Comparison of ENCODE assay signal across 8 mouse cellular contexts in genomic region chr7:45053931-45054510, GRCm38 (mm10). TPM values are rescaled to one million over a fixed set of nuclear protein-coding genes. Genes with fewer than 3 reads are reported as not detected.
DNase-seq lines count a peak whose midpoint lies in the region; ATAC-seq lines count a peak whose summit lies in the region.

No protein-coding gene starts in this region.

- peaks cover 32% of the 10 kb centered on the region for H3K4me1 ChIP-seq in hindbrain, embryonic 15.5 days (replicated peaks)

- peak overlapping the region; percentile 88 for H3K9ac ChIP-seq in hindbrain, embryonic 15.5 days

- ATAC-seq in hindbrain, embryonic 15.5 days (ENCODE audit: low FRiP score, low read depth) = peak; percentile 92

- peaks cover 11% of the 10 kb centered on the region; the same call in 1 of the 2 replicates for H3K36me3 ChIP-seq in hindbrain, embryonic 15.5 days
- peaks cover 7% of the 10 kb centered on the region; the same call in 1 of the 2 replicates for H3K36me3 ChIP-seq in macrophage (ENCODE audit: inconsistent target)

- H3K27me3 ChIP-seq in hindbrain, embryonic 15.5 days = no peaks in the 10 kb centered on the region

- peak overlapping the region; percentile 82 for H3K4me2 ChIP-seq in hindbrain, embryonic 15.5 days

- H3K27ac ChIP-seq in hindbrain, embryonic 15.5 days (replicated peaks) = peak overlapping the region; percentile 97
- peak overlapping the region; percentile 93 for H3K27ac ChIP-seq in macrophage

- peak; percentile 100 for DNase-seq in R1 (ENCODE audit: low read depth, low spot score)
- DNase-seq in cerebellum, postnatal 25 days = peak; percentile 90 to 93
- DNase-seq in frontal cortex, postnatal 25 days (ENCODE audit: low spot score in 2 of 2) = peak; percentile 72 to 78
- DNase-seq in left cerebral cortex, adult 18-20 months (ENCODE audit: low spot score in 2 of 2) = peak; percentile 84 to 89
- DNase-seq in right cerebral cortex, adult 18-20 months = peak; percentile 96
- DNase-seq in urinary bladder, postnatal 10 days (ENCODE audit: low spot score) = peak; percentile 74

- H3K79me2 ChIP-seq in macrophage (ENCODE audit: inconsistent target) = peaks cover 39% of the 10 kb centered on the region

- no peaks in the 10 kb centered on the region for H3K9me3 ChIP-seq in hindbrain, embryonic 15.5 days

- peak overlapping the region; percentile 93 for H3K4me3 ChIP-seq in hindbrain, embryonic 15.5 days
- peak overlapping the region; percentile 39 for H3K4me3 ChIP-seq in macrophage (ENCODE audit: inconsistent target)

- WGBS in hindbrain, embryonic 15.5 days = 1% methylated on average over 33 of the region's 33 CpGs
- WGBS in macrophage (ENCODE audit: missing documents) = 1% methylated on average over 21 of the region's 33 CpGs

RNA-seq across cellular contexts. Expression of gene Prr12, which starts 1.3 kb away (rescaled TPM):
- polyA plus RNA-seq in hindbrain, embryonic 15.5 days (2015; fragmentation: Nextera tagmentation; extraction: Ambion mirVana) = 14.6 and 15.3 TPM in 2 replicates
- 10 to 100 TPM; 63.3 to 67.5 TPM for total RNA-seq in left cerebral cortex, adult 18-20 months (2021)
- 10 to 100 TPM in 19 of 26 experiments, 1 to 10 TPM in 7; 1.9 to 50.5 (median 23.9) TPM for total RNA-seq in macrophage (2018; cell fraction: chromatin; rRNA removed)
- total RNA-seq in macrophage (2018; cell fraction: cytosol; rRNA removed) = 10 to 100 TPM in 25 of 26 experiments, 1 to 10 TPM in 1; 6.0 to 41.7 (median 31.2) TPM
- 10 to 100 TPM in 23 of 26 experiments, 1 to 10 TPM in 3; 7.2 to 48.0 (median 28.5) TPM for total RNA-seq in macrophage (2018; cell fraction: nucleus; rRNA removed)
- 15.5 to 17.7 TPM (median 17.1 TPM) in 3 replicates for polyA plus RNA-seq in macrophage (2018)

RNA-seq across cellular contexts. Expression of gene Nosip, which starts 8.2 kb away (rescaled TPM):
- 63.9 and 69.8 TPM in 2 replicates for polyA plus RNA-seq in hindbrain, embryonic 15.5 days (2015; fragmentation: Nextera tagmentation; extraction: Ambion mirVana)
- total RNA-seq in left cerebral cortex, adult 18-20 months (2021) = 10 to 100 TPM; 51.9 to 59.7 TPM
- total RNA-seq in macrophage (2018; cell fraction: chromatin; rRNA removed) = 10 to 100 TPM in 24 of 26 experiments, 1 to 10 TPM in 2; 8.2 to 90.2 (median 41.6) TPM
- total RNA-seq in macrophage (2018; cell fraction: cytosol; rRNA removed) = 10 to 100 TPM; 28.7 to 66.0 (median 56.2) TPM
- 10 to 100 TPM in 25 of 26 experiments, 1 to 10 TPM in 1; 9.9 to 57.6 (median 28.2) TPM for total RNA-seq in macrophage (2018; cell fraction: nucleus; rRNA removed)
- polyA plus RNA-seq in macrophage (2018) = 40.1 to 50.7 TPM (median 45.7 TPM) in 3 replicates

RNA-seq across cellular contexts. Expression of gene Prrg2, which starts 8.5 kb away (rescaled TPM):
- polyA plus RNA-seq in hindbrain, embryonic 15.5 days (2015; fragmentation: Nextera tagmentation; extraction: Ambion mirVana) = 13.6 and 16.3 TPM in 2 replicates
- 1 to 10 TPM; 6.2 to 9.2 TPM for total RNA-seq in left cerebral cortex, adult 18-20 months (2021)
- 10 to 100 TPM; 14.8 to 59.6 (median 39.2) TPM for total RNA-seq in macrophage (2018; cell fraction: chromatin; rRNA removed)
- total RNA-seq in macrophage (2018; cell fraction: cytosol; rRNA removed) = 10 to 100 TPM; 22.0 to 50.5 (median 33.5) TPM
- total RNA-seq in macrophage (2018; cell fraction: nucleus; rRNA removed) = 10 to 100 TPM; 16.0 to 74.9 (median 54.3) TPM
- polyA plus RNA-seq in macrophage (2018) = 19.0 to 31.7 TPM (median 28.6 TPM) in 3 replicates

RNA-seq across cellular contexts. Expression of gene Rras, which starts 36.3 kb away (rescaled TPM):
- polyA plus RNA-seq in hindbrain, embryonic 15.5 days (2015; fragmentation: Nextera tagmentation; extraction: Ambion mirVana) = 15.5 and 16.0 TPM in 2 replicates
- total RNA-seq in left cerebral cortex, adult 18-20 months (2021) = 10 to 100 TPM; 10.0 to 14.5 TPM
- 10 to 100 TPM in 3 of 26 experiments, 1 to 10 TPM in 23; 1.9 to 15.2 (median 5.3) TPM for total RNA-seq in macrophage (2018; cell fraction: chromatin; rRNA removed)
- 10 to 100 TPM; 32.0 to 64.9 (median 52.1) TPM for total RNA-seq in macrophage (2018; cell fraction: cytosol; rRNA removed)
- 10 to 100 TPM in 24 of 26 experiments, 1 to 10 TPM in 2; 7.1 to 46.1 (median 22.2) TPM for total RNA-seq in macrophage (2018; cell fraction: nucleus; rRNA removed)
- 23.5 to 51.8 TPM (median 29.9 TPM) in 3 replicates for polyA plus RNA-seq in macrophage (2018)

RNA-seq across cellular contexts. Expression of gene Scaf1, which starts 37.9 kb away (rescaled TPM):
- 49.8 and 56.5 TPM in 2 replicates for polyA plus RNA-seq in hindbrain, embryonic 15.5 days (2015; fragmentation: Nextera tagmentation; extraction: Ambion mirVana)
- total RNA-seq in left cerebral cortex, adult 18-20 months (2021) = 100 to 1,000 TPM; 159 to 163 TPM
- total RNA-seq in macrophage (2018; cell fraction: chromatin; rRNA removed) = 100 to 1,000 TPM in 17 of 26 experiments, 10 to 100 TPM in 9; 58.1 to 193 (median 118) TPM
- 10 to 100 TPM; 33.8 to 57.6 (median 44.3) TPM for total RNA-seq in macrophage (2018; cell fraction: cytosol; rRNA removed)
- total RNA-seq in macrophage (2018; cell fraction: nucleus; rRNA removed) = 100 to 1,000 TPM in 3 of 26 experiments, 10 to 100 TPM in 23; 54.8 to 113 (median 75.3) TPM
- 32.6 to 36.9 TPM (median 32.9 TPM) in 3 replicates for polyA plus RNA-seq in macrophage (2018)

Comparison
In these comparisons a context has a peak if more than half of its experiments do, and no peak if none do; other contexts are left out.
1. Peak in every context shown above with its lines: DNase-seq, ATAC-seq, H3K4me3 ChIP-seq and H3K27ac ChIP-seq.